Mouse (Mus musculus) heart, adult 2 months (tissue): ENCODE data around the gene Klra2.

Source experiments
- CTCF ChIP-seq: fragments of 200-600 bp; IDR thresholded peaks from 2 replicates; pipeline ENCODE4 v1.8.1; 2022; ENCODE audit warnings: antibody characterized with exemption, mild to moderate bottlenecking, moderate library complexity
- EP300 ChIP-seq: fragments of 200-500 bp; IDR thresholded peaks from 2 replicates; pipeline ENCODE4 v1.6.1; 2011; ENCODE audit warnings: low read depth, low read length, control low read depth; ENCODE audit not compliant: insufficient read depth
- POLR2A ChIP-seq: fragments of 200-500 bp; IDR thresholded peaks from 2 replicates; pipeline ENCODE4 v1.6.1; 2011; ENCODE audit warnings: mild to moderate bottlenecking, low read depth, low read length, control low read depth; ENCODE audit not compliant: insufficient read depth

- TF ChIP-seq CTCF, result no peak
- TF ChIP-seq POLR2A, result no peak
- TF ChIP-seq EP300, result no peak
These were observed 46.8 kb upstream of the Klra2 start for GRCm38 (mm10) chr6:131293916-131294315.
